Mouse (Mus musculus) kidney, embryonic 14.5 days (tissue): ENCODE results near the gene Gm49378. TPM values are rescaled to one million over a fixed set of nuclear protein-coding genes. Genes with fewer than 3 reads are reported as not detected.

Experiments used
- polyA plus RNA-seq: library from polyadenylated mRNA; unstranded; fragments of >200 nt; fragmentation: Nextera tagmentation; extraction: Ambion mirVana; gene quantifications from 2 replicates; pipeline ENCODE4 v1.2.1, GENCODE M21; 2014

Gm49378 gene
- polyA plus RNA-seq, 1 experiment from 2014 or later, result 3.4 TPM

Other genes starting within 250 kb of the Gm49378 start
- gene Dhrs4, start 159.1 kb downstream of the Gm49378 start, polyA plus RNA-seq, result 60.2 and 96.4 TPM in 2 replicates
- 3.0 and 3.8 TPM in 2 replicates for gene Carmil3, start 147.2 kb downstream of the Gm49378 start, polyA plus RNA-seq
- 0.18 TPM in 1 of 2 replicates, not detected in the other for gene Cpne6, start 127.5 kb downstream of the Gm49378 start, polyA plus RNA-seq
- gene Nrl, start 112.9 kb downstream of the Gm49378 start, polyA plus RNA-seq, result not detected in 2 replicates
- gene Pck2, start 97.6 kb downstream of the Gm49378 start, polyA plus RNA-seq, result 25.0 and 37.1 TPM in 2 replicates
- gene Dcaf11, start 77.9 kb downstream of the Gm49378 start, polyA plus RNA-seq, result 62.9 and 90.2 TPM in 2 replicates
- gene A730061H03Rik, start 77.5 kb downstream of the Gm49378 start, polyA plus RNA-seq, result 0.66 and 1.5 TPM in 2 replicates
- 0.96 and 1.0 TPM in 2 replicates for gene Fitm1, start 62.3 kb downstream of the Gm49378 start, polyA plus RNA-seq
- 131 and 142 TPM in 2 replicates for gene Psme1, start 59.8 kb downstream of the Gm49378 start, polyA plus RNA-seq
- 5.6 and 7.5 TPM in 2 replicates for gene Emc9, start 52.6 kb downstream of the Gm49378 start, polyA plus RNA-seq
- gene Psme2, start 46.8 kb downstream of the Gm49378 start, polyA plus RNA-seq, result 224 and 286 TPM in 2 replicates
- gene Rnf31, start 46.2 kb downstream of the Gm49378 start, polyA plus RNA-seq, result 12.4 and 17.7 TPM in 2 replicates
- gene Irf9, start 34.3 kb downstream of the Gm49378 start, polyA plus RNA-seq, result 9.7 and 11.6 TPM in 2 replicates
- gene Rec8, start 19.9 kb downstream of the Gm49378 start, polyA plus RNA-seq, result 17.5 and 25.1 TPM in 2 replicates
- 101 and 119 TPM in 2 replicates for gene Ipo4, start 1.9 kb downstream of the Gm49378 start, polyA plus RNA-seq
- gene Tm9sf1, start 5.9 kb upstream of the Gm49378 start, polyA plus RNA-seq, result 76.3 and 117 TPM in 2 replicates
- 0.72 and 0.77 TPM in 2 replicates for gene Tssk4, start 12.3 kb upstream of the Gm49378 start, polyA plus RNA-seq
- gene Mdp1, start 22.6 kb upstream of the Gm49378 start, polyA plus RNA-seq, result 52.0 and 52.7 TPM in 2 replicates
- 58.4 and 62.9 TPM in 2 replicates for gene Gmpr2, start 34.0 kb upstream of the Gm49378 start, polyA plus RNA-seq
- 586 and 744 TPM in 2 replicates for gene Nedd8, start 34.2 kb upstream of the Gm49378 start, polyA plus RNA-seq
- 40.3 and 50.1 TPM in 2 replicates for gene Tinf2, start 43.9 kb upstream of the Gm49378 start, polyA plus RNA-seq
- gene Tgm1, start 76.0 kb upstream of the Gm49378 start, polyA plus RNA-seq, result 0.67 and 1.2 TPM in 2 replicates
- gene Rabggta, start 84.4 kb upstream of the Gm49378 start, polyA plus RNA-seq, result 27.8 and 29.3 TPM in 2 replicates
- gene Dhrs1, start 107.8 kb upstream of the Gm49378 start, polyA plus RNA-seq, result 75.2 and 82.3 TPM in 2 replicates
- 43.3 and 44.0 TPM in 2 replicates for gene Nop9, start 107.8 kb upstream of the Gm49378 start, polyA plus RNA-seq
- gene Cideb, start 120.6 kb upstream of the Gm49378 start, polyA plus RNA-seq, result 2.9 and 3.6 TPM in 2 replicates
- gene Ltb4r2, start 123.5 kb upstream of the Gm49378 start, polyA plus RNA-seq, result 0.08 and 0.39 TPM in 2 replicates
- 0.23 TPM in 1 of 2 replicates, not detected in the other for gene Ltb4r1, start 128.1 kb upstream of the Gm49378 start, polyA plus RNA-seq
- gene Adcy4, start 146.2 kb upstream of the Gm49378 start, polyA plus RNA-seq, result 7.8 and 10.4 TPM in 2 replicates
- gene Ripk3, start 151.0 kb upstream of the Gm49378 start, polyA plus RNA-seq, result 38.1 and 43.3 TPM in 2 replicates
- 26.3 and 33.8 TPM in 2 replicates for gene Nfatc4, start 185.2 kb upstream of the Gm49378 start, polyA plus RNA-seq
- gene Nynrin, start 216.1 kb upstream of the Gm49378 start, polyA plus RNA-seq, result 11.0 and 15.6 TPM in 2 replicates
- gene Cbln3, start 246.5 kb upstream of the Gm49378 start, polyA plus RNA-seq, result 0.23 and 0.31 TPM in 2 replicates
- 7.0 and 9.7 TPM in 2 replicates for gene Khnyn, start 247.1 kb upstream of the Gm49378 start, polyA plus RNA-seq